Mouse (Mus musculus) CD4-positive helper T cell, adult 2 months (primary cell): ENCODE data around the gene Clec4d.
"Not testable (repeated sequence)": the region's sequence is repeated elsewhere in the genome, so short reads cannot be mapped to it uniquely, and the experiment has no call there.

Experiments used
- DNase-seq: peaks from one replicate; pipeline ENCODE4 v3.0.0-alpha.2; 2012; ENCODE audit warnings: low read depth, missing footprints, low spot score

Clec4d gene

DNA sequence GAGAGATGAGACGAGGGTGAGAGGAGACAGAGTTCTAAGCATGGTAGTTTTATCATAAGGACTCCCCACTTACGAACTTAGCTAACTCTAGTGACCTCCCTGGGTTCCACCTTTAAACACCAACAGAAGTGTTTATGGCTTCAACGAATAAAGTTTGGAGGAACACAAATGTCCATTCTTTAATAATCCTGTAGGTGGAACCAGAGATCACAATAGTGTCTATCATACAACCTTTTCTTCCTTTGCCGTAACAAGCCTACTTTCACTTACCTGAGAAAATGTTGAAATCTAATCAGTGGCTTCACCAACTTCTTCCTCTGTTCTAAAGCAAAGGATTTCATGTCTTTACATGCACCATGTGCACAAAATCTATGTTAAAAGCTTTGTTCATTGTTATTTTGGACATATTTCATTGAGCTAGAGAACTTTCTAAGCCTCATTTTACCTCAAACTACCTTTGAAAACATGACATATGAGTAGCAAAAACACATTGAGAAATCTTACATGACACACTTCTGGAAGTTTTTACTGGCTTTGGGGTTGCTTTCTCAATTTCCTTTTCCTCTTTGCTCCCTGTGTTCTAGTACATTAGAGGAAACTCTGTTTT, at the start of gene Clec4d:
Clec4d (plus strand) TSS at position 557 of the 607 bp plus-strand sequence.
- DNase-seq = no peak

DNA sequence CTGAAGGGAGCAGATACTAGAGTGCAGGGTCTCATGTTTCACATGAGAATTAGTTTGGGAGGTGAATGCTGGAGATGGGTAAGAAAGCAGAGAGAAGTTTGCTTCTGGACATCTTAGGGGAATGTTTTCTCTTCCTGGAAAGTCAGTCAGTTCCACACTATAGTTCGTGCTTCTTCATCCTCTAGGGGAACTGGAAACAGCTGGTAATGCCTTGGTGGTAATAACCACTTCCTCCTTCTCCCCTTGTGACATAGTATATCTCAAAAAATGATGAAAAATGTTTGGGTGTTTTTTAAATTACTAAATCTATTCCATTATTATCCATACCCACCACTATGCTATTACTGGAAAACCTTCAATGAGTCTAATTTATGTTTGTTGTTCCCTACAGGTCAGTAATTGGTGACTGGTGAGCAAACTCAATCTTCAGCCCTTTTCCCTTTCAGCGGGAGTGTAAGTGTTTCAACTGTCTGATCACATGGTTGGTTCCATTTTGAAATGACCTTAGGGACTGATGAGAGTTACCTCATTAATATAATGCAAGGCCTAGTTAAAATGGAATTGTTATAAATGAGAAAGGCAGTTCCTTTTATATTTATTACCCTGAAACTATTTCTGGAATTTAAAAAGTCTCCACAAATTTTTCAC, 34.3 kb upstream of the Clec4d start:
- no peak for DNase-seq

DNA sequence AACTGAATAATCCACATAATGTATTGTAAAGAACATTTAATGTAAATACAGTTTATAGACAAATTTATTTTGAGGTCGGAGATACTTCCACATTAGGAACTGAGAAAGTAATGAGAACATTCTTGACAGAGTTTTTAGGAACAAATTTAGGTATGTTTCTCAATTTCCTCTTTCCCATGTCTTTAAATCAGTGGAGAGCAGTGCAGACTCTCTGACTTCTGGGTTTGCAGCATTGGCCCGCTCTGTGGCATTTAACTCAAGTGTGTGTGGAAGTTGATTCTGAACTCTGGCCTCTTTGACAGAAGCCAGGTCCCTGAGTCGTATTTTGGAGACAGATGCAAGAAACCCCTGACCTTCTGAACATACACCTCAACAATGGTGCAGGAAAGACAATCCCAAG, 32.3 kb upstream of the Clec4d start, which contains the start of gene Clec4n:
Clec4n (plus strand) TSS at position 200 of the 400 bp plus-strand sequence.
- no peak for DNase-seq

DNA sequence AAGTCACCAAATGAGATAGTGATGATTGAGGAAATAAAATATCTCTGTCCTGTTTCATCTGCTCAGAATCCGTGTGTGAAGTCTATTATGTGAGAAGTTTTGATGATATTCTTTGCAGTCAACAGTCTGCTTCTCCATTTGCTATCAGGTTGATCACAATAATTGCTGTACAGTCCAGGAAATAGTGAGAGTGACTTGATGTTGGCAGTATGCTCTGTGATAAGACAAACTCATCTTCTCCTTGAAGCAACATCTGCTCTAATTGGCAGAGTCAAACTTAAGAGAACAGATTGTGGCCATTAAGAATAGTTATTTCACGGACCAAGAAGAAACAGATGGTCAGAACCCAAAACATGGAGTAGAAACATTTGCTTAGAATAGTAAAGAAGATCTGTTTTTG, 30.8 kb upstream of the Clec4d start:
- no peak for DNase-seq

DNA sequence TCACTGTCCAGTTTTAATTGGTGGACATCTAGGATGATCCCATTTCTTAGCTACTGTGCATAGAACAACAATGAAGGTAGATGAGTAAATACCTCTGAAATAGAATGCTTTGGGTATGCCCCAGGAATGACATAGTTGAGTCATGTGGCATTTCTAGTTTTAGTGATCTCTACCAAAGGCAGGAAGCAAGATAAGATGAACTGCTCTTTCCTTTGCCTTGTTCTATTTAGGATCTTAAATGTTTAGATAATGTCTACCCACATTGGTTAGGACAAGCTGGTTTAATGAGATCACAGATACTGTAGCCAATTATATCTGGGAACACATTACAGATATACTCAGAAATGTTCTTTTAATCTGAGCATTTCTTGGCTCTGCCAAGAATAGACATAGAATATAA, 24.3 kb upstream of the Clec4d start:
- DNase-seq = no peak

DNA sequence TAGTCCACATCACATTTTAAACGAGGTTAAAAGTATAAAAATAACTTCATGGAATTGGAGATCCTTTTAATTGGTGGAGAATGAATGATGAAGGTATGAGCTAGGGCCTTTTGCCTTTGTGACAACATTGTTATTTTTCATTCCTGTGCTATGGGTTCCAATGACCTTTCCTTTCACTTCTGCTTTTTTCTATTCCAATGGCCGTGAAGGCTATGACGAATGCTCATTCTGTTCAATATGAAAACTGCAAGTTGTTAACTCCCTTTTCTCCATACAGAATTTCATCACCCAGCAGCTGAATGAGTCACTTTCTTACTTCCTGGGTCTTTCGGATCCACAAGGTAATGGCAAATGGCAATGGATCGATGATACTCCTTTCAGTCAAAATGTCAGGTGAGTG, 17.7 kb upstream of the Clec4d start:
- DNase-seq = no peak

DNA sequence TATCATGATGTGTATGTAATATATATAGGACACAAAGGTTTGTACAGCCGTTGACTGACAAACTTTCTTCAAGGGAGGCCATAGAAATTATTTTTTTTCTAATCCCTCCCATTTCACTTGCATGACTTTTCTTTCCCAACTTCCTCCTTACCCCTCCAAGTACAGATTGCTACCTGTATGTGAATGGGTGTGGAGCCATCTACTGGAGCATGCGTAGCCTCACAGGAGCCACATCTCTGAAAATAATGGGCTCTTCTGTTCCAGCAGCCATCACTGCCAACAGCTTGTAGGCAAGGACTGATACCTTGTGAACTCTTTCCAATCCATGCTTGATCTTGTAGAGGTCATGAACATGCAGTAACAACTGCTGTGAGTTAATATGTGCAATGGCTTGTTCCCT, 13.0 kb upstream of the Clec4d start:
- DNase-seq = not testable (repeated sequence)

DNA sequence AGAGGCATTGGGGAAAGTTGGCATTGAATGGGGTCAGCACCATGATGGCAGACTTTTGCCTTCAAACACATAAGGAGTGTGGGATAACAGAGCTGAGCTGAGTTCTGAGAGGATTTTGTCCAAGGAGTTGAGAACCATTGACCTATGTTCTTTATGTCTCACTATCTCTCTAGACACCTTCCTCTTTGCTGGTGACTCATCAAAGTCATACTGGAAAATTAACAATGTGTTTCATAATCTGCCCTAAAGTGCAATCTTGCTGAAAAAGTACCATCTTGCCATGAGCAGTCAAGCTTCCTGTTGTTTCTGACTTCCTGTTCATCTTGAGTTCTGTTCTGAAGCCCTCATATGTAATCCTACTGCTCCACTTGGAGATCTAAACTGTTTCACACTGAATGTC, 9.2 kb upstream of the Clec4d start:
- no peak for DNase-seq

DNA sequence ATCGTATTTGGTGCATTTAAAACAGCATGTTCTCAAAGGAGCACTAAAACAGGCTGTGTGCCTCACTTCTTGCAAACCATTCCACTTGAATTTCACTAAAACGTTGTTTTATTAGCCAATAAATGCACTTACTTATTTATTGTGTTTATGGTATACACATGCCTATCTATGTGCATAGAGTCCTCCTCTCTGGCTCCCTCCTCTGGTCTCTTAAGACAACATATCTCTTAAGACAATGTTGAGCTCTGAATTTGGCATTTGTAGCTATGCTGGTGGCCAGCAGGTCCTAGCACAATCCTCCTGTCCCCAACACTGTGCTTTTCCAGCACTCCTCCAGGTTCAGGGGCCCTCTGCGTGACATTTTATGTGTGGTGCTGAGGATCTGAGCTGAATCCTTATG, 3.0 kb upstream of the Clec4d start:
- no peak for DNase-seq

DNA sequence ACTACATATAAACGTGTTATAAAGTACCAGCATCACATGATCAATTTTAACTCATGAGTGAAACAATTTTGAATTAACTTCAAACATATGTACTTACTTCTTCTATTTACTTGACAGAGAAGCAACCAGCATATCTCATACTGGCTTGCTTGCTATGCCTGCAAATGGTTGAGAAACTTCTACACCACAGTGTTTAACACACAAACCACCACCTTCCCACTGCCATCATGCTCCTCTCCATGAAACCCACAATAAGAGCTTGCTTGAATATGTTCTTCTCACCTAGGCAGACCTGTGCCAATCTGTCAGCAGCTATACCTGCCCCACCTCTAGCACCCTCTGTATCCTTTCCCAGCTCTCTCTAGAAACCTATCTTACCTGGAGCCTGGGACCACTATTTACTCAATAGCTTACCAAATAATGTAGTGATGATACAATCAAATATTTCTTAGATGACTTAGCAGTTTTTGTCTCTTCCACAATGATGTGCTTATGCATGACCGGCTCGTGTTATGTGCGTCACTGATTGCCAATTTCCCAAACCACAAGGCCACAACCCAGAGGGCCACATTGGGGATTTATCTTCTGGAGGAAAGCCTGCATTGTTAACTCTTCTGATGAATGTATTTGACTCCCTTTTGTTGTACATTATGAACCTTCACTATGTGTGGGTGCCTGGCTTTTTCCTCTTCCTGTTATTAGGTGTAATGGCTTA, 1.9 kb upstream of the Clec4d start:
- no peak for DNase-seq

DNA sequence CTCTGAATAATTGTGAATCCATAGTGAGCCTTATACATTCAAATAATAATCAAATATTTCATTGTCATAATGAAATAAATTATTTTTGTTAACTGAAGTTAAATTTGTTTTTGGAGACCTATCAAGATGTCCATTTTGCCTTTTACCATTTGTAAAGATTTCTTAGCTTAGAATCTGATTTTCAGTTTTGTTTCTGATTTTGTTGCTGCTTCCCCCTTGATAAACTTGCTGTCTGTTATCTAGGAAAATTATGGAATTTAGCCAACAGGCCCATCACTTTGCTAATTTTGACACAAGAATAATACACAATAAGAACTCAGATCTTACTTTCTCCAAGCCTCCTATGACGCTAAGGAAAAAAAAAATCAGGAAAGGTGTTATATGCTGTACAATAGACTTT, 1.0 kb upstream of the Clec4d start:
- no peak for DNase-seq

DNA sequence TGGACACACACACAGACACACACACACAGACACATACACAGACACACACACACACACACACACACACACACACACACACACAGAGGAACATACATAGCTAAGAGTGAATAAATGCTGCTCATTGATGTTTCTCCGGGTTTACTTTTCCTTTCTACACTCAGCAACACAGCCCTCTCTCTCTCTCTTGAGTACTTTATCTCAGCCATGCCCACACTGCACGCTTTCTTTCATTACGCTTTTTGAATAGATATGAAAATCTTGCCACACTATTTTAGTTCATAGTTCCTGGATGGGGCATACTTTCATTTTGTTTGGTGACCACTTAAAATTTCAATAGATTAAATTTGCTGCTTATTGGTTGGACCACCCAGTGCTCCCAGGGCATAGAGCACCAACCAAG, 2.3 kb downstream of the Clec4d start:
- no peak for DNase-seq

DNA sequence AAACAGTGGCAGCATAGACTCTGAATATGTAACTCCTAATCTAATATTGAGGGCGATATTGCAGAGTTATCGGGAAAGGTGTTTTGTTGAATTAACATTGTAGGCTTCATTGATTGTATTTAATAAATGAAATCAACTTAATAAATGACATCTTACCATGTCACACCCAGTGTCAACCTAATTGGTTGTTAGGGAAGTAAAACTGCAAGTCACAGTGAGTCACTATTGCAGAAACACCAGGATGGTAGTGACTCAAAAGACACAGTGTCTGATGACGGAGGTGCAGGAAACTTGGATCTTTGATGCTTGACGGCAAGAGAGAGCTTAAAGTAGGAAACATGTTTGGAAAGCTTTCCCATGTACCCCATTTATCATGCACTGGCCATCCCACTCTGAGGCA, 3.9 kb downstream of the Clec4d start:
- DNase-seq = no peak

DNA sequence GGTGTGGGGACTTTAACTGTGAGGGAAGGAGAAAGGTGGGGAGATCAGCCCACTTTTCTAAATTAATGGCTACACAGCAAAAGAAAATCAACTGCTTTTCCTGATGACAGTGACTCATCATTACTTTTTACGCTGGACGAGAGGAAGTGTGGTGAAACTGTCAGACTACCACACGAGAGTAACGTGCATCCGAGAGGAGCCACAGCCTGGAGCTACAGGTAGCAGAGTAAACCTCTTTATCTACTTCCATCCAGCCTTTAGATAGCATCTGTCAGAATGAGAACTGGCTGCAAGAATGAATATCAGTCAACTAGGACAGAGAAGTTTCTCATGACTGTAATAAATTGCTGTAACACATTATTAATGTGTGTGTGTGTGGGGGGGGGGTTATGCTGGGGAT, 5.0 kb downstream of the Clec4d start:
- DNase-seq = no peak

DNA sequence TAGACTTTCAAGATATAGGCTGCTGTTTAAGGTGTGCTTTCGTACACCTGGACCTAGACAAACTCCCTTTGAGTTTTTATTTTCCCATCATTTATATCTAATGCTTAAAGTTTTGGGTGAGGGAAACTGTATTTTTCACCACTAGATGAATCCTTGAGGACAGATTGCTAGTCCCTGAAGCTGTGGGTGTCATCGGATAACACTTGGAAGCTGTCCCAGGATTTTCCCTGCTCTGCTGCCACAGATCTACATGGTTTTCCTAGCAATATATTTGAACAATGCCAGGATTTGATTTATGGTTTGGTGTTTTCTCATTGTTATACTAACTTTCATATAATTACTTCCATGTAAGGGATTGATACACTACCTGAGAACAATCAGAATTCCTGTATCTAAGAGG, 17.5 kb downstream of the Clec4d start:
- no peak for DNase-seq

DNA sequence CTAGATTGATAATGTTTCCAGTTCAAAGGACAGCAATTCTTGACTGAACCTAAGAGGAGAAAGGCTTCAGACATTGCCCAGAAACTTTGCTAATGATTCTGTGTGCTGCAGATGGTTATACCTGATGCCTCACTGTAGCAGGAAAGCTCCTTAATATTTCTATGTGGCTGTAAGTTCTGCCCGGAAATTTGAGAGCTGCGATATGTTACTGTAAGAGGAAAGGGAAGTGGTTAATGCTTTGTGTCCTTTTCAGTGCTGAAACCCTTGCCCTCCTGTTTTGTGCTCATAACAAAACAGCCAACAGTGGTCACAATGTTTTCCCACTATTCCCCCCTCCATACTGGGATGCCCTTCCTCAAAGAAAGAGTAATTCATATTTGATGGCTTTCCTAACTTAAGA, 24.4 kb downstream of the Clec4d start:
- no peak for DNase-seq

DNA sequence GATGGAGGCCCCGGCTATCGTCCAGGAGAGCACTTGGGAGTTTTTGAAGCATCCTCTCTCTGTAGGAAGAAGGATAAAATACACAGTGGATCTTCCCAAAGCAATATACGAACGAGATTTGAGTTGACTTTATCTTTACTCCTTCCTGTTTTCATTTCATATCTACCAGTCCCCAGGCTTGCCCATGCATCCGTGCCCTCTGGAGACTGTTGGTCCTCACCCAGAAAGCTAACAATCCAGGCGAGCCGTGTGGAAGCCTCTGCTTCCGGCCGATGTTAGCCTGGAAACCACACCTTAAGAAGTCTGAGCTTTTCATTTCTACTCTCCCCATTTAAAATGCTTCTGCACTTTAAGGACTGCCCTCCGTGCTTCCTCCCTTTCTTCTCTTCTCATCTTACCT, 27.0 kb downstream of the Clec4d start:
- DNase-seq = no peak

DNA sequence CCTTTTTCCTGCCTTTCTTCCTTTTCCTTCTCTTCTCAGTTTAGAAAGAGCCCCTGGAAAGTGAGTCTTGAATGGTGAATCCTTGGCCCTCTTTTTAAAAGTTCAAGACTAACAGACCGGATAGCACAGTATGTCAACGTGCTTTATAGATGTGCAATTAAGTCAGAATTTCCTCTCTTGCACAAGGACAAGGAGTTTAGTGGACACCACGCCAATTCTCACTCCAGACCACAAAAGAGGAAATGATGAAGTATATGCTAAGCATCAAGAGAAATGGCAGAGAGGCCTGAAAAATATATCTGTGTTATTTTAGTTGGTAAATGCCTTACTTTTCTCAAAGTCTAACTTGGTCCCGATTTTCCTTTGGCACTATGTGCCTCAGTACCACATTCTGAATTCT, 27.8 kb downstream of the Clec4d start, which contains the start of gene Clec4e:
Clec4e (minus strand) TSS at position 118 of the 400 bp plus-strand sequence.
- no peak for DNase-seq

DNA sequence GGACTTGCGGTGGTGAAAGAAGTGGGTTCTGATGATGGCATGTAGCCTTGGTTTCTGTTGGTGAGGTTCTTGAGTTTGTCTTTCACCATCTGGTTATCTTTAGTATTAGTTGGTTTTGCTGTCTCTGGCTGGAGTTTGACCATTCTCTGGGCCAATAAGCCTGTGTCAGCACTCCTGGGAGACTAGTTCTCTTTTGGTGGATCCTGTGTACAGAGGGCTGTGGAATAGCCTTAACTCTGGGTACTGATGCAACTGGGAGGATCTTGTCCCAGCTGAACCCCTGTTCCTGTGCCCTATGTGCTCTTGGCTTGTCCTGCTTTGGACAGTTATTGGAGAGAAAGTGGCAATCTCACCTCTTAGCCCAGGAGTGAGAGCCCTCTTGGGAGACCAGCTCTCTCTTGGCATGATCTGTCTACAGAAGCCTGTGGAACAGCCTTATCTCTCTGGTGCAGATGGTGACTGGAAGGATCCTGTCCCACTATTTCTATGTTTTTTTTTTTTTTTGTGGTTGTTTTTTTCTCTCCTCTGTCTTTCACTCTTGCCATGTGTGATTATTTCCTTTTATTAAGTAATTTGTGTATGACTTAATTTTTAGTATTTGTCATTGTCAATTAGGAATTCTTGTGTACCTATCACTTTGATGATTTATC, 31.0 kb downstream of the Clec4d start:
- no peak for DNase-seq

DNA sequence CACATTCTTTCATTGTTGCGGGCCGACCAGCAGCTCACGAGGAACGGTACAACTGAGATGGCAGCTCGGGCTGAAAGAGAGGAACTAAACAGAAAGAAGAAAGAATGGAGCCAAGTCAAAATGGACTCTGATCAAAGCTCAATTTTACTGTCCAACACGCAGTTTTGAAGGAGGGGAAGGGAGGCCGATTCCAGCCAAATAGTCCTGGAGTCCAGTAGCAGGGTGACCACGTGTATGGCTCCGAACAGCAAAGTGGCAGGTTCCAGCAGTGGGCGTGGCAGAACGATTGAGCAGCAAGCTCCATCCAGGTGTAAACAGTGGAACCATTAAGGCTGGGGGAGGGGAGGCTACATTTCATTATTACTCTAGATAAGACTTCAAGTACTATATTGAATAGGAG, 31.6 kb downstream of the Clec4d start:
- not testable (repeated sequence) for DNase-seq

DNA sequence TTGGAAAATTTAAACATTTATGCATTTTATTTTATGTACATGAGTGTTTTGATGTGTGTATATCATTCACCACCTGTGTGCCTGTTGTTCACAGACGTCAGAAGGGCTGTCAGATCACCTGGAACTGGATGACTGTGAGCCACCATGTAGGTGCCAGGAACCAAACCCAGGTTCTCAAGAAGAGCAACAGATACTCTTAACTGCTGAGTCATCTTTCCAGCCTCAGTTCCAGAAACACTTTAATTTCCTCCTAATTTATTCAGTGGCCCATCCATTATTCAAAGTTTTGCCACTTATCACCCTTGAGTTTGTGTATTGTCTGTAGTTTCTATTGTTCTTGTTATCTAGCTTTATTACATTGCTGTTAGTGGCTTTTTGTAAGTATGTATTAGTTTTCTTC, 34.8 kb downstream of the Clec4d start:
- DNase-seq = no peak

DNA sequence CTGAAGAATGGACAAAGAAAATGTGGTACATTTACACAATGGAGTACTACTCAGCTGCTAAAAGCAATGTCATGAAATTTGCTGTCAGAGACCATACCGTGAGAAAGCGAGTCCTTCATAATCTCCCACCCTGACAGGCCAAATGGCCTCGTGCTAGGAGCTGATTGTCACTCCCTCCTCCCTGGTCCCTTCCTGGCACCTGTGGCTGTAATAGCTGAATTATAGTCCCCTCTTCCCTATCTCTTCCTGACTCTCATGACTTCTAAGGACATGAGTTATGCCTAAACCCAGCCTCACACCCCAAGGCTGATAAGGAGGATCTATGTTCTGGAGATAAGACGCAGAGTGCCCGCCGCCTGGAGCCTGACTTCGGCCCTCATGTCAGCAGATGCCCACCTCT, 44.4 kb downstream of the Clec4d start:
- DNase-seq = not testable (repeated sequence)
